Mouse (Mus musculus) ES-E14 (cell line): ENCODE data around the gene Dusp5.

Experiments
- CHD2 ChIP-seq: IDR thresholded peaks from 2 replicates; pipeline ENCODE4 v1.6.1; 2014; ENCODE audit warnings: mild to moderate bottlenecking, low read depth, low read length, inconsistent platforms
- MAFK ChIP-seq: IDR thresholded peaks from 2 replicates; pipeline ENCODE4 v1.6.1; 2014; ENCODE audit warnings: mild to moderate bottlenecking, low read depth, low read length, inconsistent platforms; ENCODE audit not compliant: insufficient read depth
- ZC3H11A ChIP-seq: IDR thresholded peaks from 2 replicates; pipeline ENCODE4 v1.6.1; 2012; ENCODE audit warnings: low read depth, mild to moderate bottlenecking, inconsistent platforms, low read length, borderline replicate concordance

- TF ChIP-seq MAFK (no peak), CHD2 (no peak), ZC3H11A (no peak)
Measured at GRCm38 (mm10) chr19:53574131-53574530, 45.2 kb downstream of the Dusp5 start.
